Mouse (Mus musculus) adrenal gland (tissue): ENCODE measurements around the gene Sbpl.

Source experiments
- intact Hi-C: fragments of 180-260 bp; cut with DNase I; formaldehyde crosslinking; loops from one replicate; pipeline ENCODE4 v1.15.1; 2025
- long read RNA-seq, 2 experiments: library from polyadenylated mRNA; unstranded; transcript quantifications; one replicate each; pipeline ENCODE4 v2.0.0; 2020; ENCODE audit warnings: borderline replicate concordance in 1 of 2; ENCODE audit not compliant: insufficient replicate concordance in 1 of 2

The Sbpl gene
- long read RNA-seq, experiment 1 = 0 reads
- long read RNA-seq, experiment 2 = 0 reads

GRCm38 (mm10) chr17:23955174-23955573 is at the start of gene Sbpl:
Gene Sbpl (minus strand): TSS chr17:23955274.
- intact Hi-C loops = no loop called here

GRCm38 (mm10) chr17:24004071-24004665 is 49.1 kb upstream of the Sbpl start:
- intact Hi-C loops = no loop called here

GRCm38 (mm10) chr17:24000404-24000803 is 45.3 kb upstream of the Sbpl start:
- intact Hi-C loops = no loop called here

- intact Hi-C loops = no loop called here
Measured at GRCm38 (mm10) chr17:23998383-23998782, 43.3 kb upstream of the Sbpl start.

GRCm38 (mm10) chr17:23997901-23998300 is 42.8 kb upstream of the Sbpl start, which contains the start of gene Prss22:
Gene Prss22 (minus strand): TSS chr17:23998100.
- intact Hi-C loops = no loop called here

- intact Hi-C loops = loop anchor here (2.0 kb wide), 1 partner anchor 27 kb away; no protein-coding TSS in a partner anchor
Measured at GRCm38 (mm10) chr17:23995421-23995820, 40.3 kb upstream of the Sbpl start.

GRCm38 (mm10) chr17:23994667-23995066 is 39.6 kb upstream of the Sbpl start:
- intact Hi-C loops = loop anchor here (2.0 kb wide), 1 partner anchor 26 kb away; no protein-coding TSS in a partner anchor

GRCm38 (mm10) chr17:23993559-23994428 is 38.7 kb upstream of the Sbpl start:
- intact Hi-C loops = loop anchor here (2.0 kb wide), 1 partner anchor 25 kb away; no protein-coding TSS in a partner anchor

GRCm38 (mm10) chr17:23992789-23993553 is 37.9 kb upstream of the Sbpl start:
- intact Hi-C loops = no loop called here

- intact Hi-C loops = no loop called here
Measured at GRCm38 (mm10) chr17:23989802-23990201, 34.7 kb upstream of the Sbpl start.

GRCm38 (mm10) chr17:23984989-23985388 is 29.9 kb upstream of the Sbpl start:
- intact Hi-C loops = no loop called here

- intact Hi-C loops = no loop called here
Measured at GRCm38 (mm10) chr17:23982912-23983311, 27.8 kb upstream of the Sbpl start.

- intact Hi-C loops = no loop called here
Measured at GRCm38 (mm10) chr17:23980297-23980909, 25.3 kb upstream of the Sbpl start, which contains the start of gene Prss30. Gene Prss30 (minus strand): TSS chr17:23980566.

GRCm38 (mm10) chr17:23979471-23979870 is 24.4 kb upstream of the Sbpl start:
- intact Hi-C loops = no loop called here

- intact Hi-C loops = no loop called here
Measured at GRCm38 (mm10) chr17:23976665-23977064, 21.6 kb upstream of the Sbpl start.

- intact Hi-C loops = no loop called here
Measured at GRCm38 (mm10) chr17:23971315-23971714, 16.2 kb upstream of the Sbpl start.

- intact Hi-C loops = loop anchor here (2.0 to 10.0 kb wide), 2 partner anchors 26 to 194 kb away; partner anchors contain the start of gene Flywch1
Measured at GRCm38 (mm10) chr17:23969231-23969630, 14.2 kb upstream of the Sbpl start.

GRCm38 (mm10) chr17:23968780-23969179 is 13.7 kb upstream of the Sbpl start:
- intact Hi-C loops = loop anchor here (2.0 to 10.0 kb wide), 2 partner anchors 26 to 194 kb away; partner anchors contain the start of gene Flywch1

GRCm38 (mm10) chr17:23966658-23967401 is 11.8 kb upstream of the Sbpl start:
- intact Hi-C loops = loop anchor here (10.0 kb wide), 1 partner anchor 192 kb away; the partner anchor contains the start of gene Flywch1
